Mouse (Mus musculus): ENCODE data around the gene 1810065E05Rik. TPM values are rescaled to one million over a fixed set of nuclear protein-coding genes. Genes with fewer than 3 reads are reported as not detected.

1810065E05Rik gene
- polyA plus RNA-seq, 1 experiment from 2014 or later = not detected

- WGBS = 50% methylated on average over 4 of the region's 4 CpGs
- Histone ChIP-seq H3K9me3 (replicated peaks) (0 out of 2 replicates have a peak, but pooled peaks cover 3% of the 10 kb centered on the region), H3K27ac (peak overlapping the region; percentile 35; the same call in 1 of the 2 replicates), H3K36me3 (no peaks in the 10 kb centered on the region), H3K9ac (no peak overlapping the region), H3K4me3 (no peak overlapping the region), H3K27me3 (no peaks in the 10 kb centered on the region), H3K4me2 (replicated peaks) (no peak overlapping the region), H3K4me1 (no peaks in the 10 kb centered on the region)
- no peak for ATAC-seq (ENCODE audit: low FRiP score)
Measured at GRCm38 (mm10) chr11:58453592-58453991, 32.7 kb downstream of the 1810065E05Rik start.

GRCm38 (mm10) chr11:58462170-58462569, 41.3 kb downstream of the 1810065E05Rik start, which contains the start of gene Olfr30:
Gene Olfr30 (minus strand): TSS chr11:58462270.
- ATAC-seq (ENCODE audit: low FRiP score) = no peak
- no peaks in the 10 kb centered on the region for H3K4me1 ChIP-seq
- H3K4me3 ChIP-seq = no peak within 1 kb of the TSS
- H3K9ac ChIP-seq = no peak within 1 kb of the TSS
- H3K4me2 ChIP-seq (replicated peaks) = no peak within 1 kb of the TSS
- no peaks in the 10 kb centered on the region for H3K9me3 ChIP-seq (replicated peaks)
- H3K27me3 ChIP-seq = no peaks in the 10 kb centered on the region
- no peak within 1 kb of the TSS for H3K27ac ChIP-seq
- no peaks in the 10 kb centered on the region for H3K36me3 ChIP-seq

Other genes with a start within 250 kb of the 1810065E05Rik start
- 98.3 and 102 TPM in 2 replicates for gene Mrpl22, start 249.4 kb upstream of the 1810065E05Rik start, polyA plus RNA-seq (2016; fragmentation: Nextera tagmentation; extraction: Ambion mirVana)
- gene Igtp, start 221.6 kb upstream of the 1810065E05Rik start, polyA plus RNA-seq (2016; fragmentation: Nextera tagmentation; extraction: Ambion mirVana) = 1.9 and 2.0 TPM in 2 replicates
- gene Irgm2, start 221.5 kb upstream of the 1810065E05Rik start, polyA plus RNA-seq (2016; fragmentation: Nextera tagmentation; extraction: Ambion mirVana) = 0.87 and 0.96 TPM in 2 replicates
- 0.17 TPM in 1 of 2 replicates, not detected in the other for gene 4930438A08Rik, start 146.3 kb upstream of the 1810065E05Rik start, polyA plus RNA-seq (2016; fragmentation: Nextera tagmentation; extraction: Ambion mirVana)
- 24.1 and 24.5 TPM in 2 replicates for gene Zfp692, start 114.0 kb upstream of the 1810065E05Rik start, polyA plus RNA-seq (2016; fragmentation: Nextera tagmentation; extraction: Ambion mirVana)
- gene Zfp672, start 90.8 kb upstream of the 1810065E05Rik start, polyA plus RNA-seq (2016; fragmentation: Nextera tagmentation; extraction: Ambion mirVana) = 34.1 and 39.4 TPM in 2 replicates
- gene Sh3bp5l, start 90.4 kb upstream of the 1810065E05Rik start, polyA plus RNA-seq (2016; fragmentation: Nextera tagmentation; extraction: Ambion mirVana) = 49.1 and 50.7 TPM in 2 replicates
- gene Lypd8, start 42.1 kb upstream of the 1810065E05Rik start, polyA plus RNA-seq (2016; fragmentation: Nextera tagmentation; extraction: Ambion mirVana) = not detected in 2 replicates
- gene Gm12253, start 11.4 kb downstream of the 1810065E05Rik start, polyA plus RNA-seq (2016; fragmentation: Nextera tagmentation; extraction: Ambion mirVana) = not detected in 2 replicates
- not detected in 2 replicates for gene Lypd9, start 31.8 kb downstream of the 1810065E05Rik start, polyA plus RNA-seq (2016; fragmentation: Nextera tagmentation; extraction: Ambion mirVana)
- gene Olfr30, start 41.2 kb downstream of the 1810065E05Rik start, polyA plus RNA-seq (2016; fragmentation: Nextera tagmentation; extraction: Ambion mirVana) = not detected in 2 replicates
- gene Olfr332, start 71.4 kb downstream of the 1810065E05Rik start, polyA plus RNA-seq (2016; fragmentation: Nextera tagmentation; extraction: Ambion mirVana) = not detected in 2 replicates
- not detected in 2 replicates for gene Olfr331, start 81.5 kb downstream of the 1810065E05Rik start, polyA plus RNA-seq (2016; fragmentation: Nextera tagmentation; extraction: Ambion mirVana)
- not detected in 2 replicates for gene Olfr330, start 113.7 kb downstream of the 1810065E05Rik start, polyA plus RNA-seq (2016; fragmentation: Nextera tagmentation; extraction: Ambion mirVana)
- gene Olfr329-ps, start 125.3 kb downstream of the 1810065E05Rik start, polyA plus RNA-seq (2016; fragmentation: Nextera tagmentation; extraction: Ambion mirVana) = not detected in 2 replicates
- not detected in 2 replicates for gene Olfr328, start 134.5 kb downstream of the 1810065E05Rik start, polyA plus RNA-seq (2016; fragmentation: Nextera tagmentation; extraction: Ambion mirVana)
- gene Olfr224, start 149.4 kb downstream of the 1810065E05Rik start, polyA plus RNA-seq (2016; fragmentation: Nextera tagmentation; extraction: Ambion mirVana) = not detected in 2 replicates
- gene Olfr325, start 156.6 kb downstream of the 1810065E05Rik start, polyA plus RNA-seq (2016; fragmentation: Nextera tagmentation; extraction: Ambion mirVana) = not detected in 2 replicates
- gene Olfr324, start 174.0 kb downstream of the 1810065E05Rik start, polyA plus RNA-seq (2016; fragmentation: Nextera tagmentation; extraction: Ambion mirVana) = not detected in 2 replicates
- gene 2210407C18Rik, start 195.0 kb downstream of the 1810065E05Rik start, polyA plus RNA-seq (2016; fragmentation: Nextera tagmentation; extraction: Ambion mirVana) = not detected in 2 replicates
- not detected in 2 replicates for gene Olfr323, start 209.4 kb downstream of the 1810065E05Rik start, polyA plus RNA-seq (2016; fragmentation: Nextera tagmentation; extraction: Ambion mirVana)
- gene Trim58, start 219.4 kb downstream of the 1810065E05Rik start, polyA plus RNA-seq (2016; fragmentation: Nextera tagmentation; extraction: Ambion mirVana) = 0.51 and 0.53 TPM in 2 replicates
- gene Olfr322, start 237.7 kb downstream of the 1810065E05Rik start, polyA plus RNA-seq (2016; fragmentation: Nextera tagmentation; extraction: Ambion mirVana) = not detected in 2 replicates

All from hindbrain, embryonic 12.5 days (tissue).